ENCODE assay signal across 14 mouse cellular contexts in the genomic region with DNA sequence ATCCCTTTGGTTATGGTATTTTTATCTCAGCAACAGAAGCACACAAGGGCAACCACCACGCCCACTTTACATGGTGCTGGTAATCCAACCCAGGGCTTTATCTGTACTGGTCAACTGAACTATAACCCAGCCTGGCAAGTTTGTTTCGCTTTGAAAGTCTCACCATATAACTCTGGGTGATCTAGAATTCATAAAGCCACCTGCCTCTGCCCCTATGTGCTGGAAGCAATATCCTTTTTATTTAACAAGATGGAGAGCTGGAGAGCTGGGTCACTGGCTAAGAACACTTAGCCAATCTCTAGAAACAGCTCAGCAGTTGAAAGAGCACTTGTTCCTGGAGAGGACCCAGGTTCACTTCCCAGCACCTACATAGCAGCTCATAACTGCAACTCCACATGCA.
"Had no signal": no experiment of that assay in that cellular context is flagged by ENCODE, and none has a peak within 500 bp of the region (broad histone marks: within the 10 kb centered on the region; RNA-seq: fewer than 3 reads in every experiment).

No protein-coding gene starts in this region.

- H3K4me3 ChIP-seq: limb, embryonic 15.5 days; megakaryocyte, embryonic 14.5 days; midbrain, embryonic 12.5 days; neural tube, embryonic 13.5 days; stomach, embryonic 15.5 days had no signal

- H3K27me3 ChIP-seq: limb, embryonic 15.5 days; megakaryocyte, embryonic 14.5 days; midbrain, embryonic 12.5 days; neural tube, embryonic 13.5 days; stomach, embryonic 15.5 days had no signal

- H3K9ac ChIP-seq: limb, embryonic 15.5 days; midbrain, embryonic 12.5 days; neural tube, embryonic 13.5 days; stomach, embryonic 15.5 days had no signal

- DNase-seq: kidney, adult 8-10 months; kidney, postnatal 25 days; lung, adult 18-20 months; lung, postnatal 4 days; right cerebral cortex, postnatal 25 days; spleen, adult 18-20 months; thymus, postnatal 36 days had no signal

- H3K4me1 ChIP-seq: limb, embryonic 15.5 days; midbrain, embryonic 12.5 days; neural tube, embryonic 13.5 days; stomach, embryonic 15.5 days had no signal

- H3K4me2 ChIP-seq: limb, embryonic 15.5 days; midbrain, embryonic 12.5 days; neural tube, embryonic 13.5 days; stomach, embryonic 15.5 days had no signal

- H3K9me3 ChIP-seq: limb, embryonic 15.5 days; megakaryocyte, embryonic 14.5 days; midbrain, embryonic 12.5 days; neural tube, embryonic 13.5 days; stomach, embryonic 15.5 days had no signal

- ATAC-seq: intestine, embryonic 16.5 days; midbrain, embryonic 16.5 days had no signal

- H3K27ac ChIP-seq: neural tube, embryonic 13.5 days; stomach, embryonic 15.5 days had no signal
